22 mouse cellular contexts compared by ENCODE assay signal in the genomic region with DNA sequence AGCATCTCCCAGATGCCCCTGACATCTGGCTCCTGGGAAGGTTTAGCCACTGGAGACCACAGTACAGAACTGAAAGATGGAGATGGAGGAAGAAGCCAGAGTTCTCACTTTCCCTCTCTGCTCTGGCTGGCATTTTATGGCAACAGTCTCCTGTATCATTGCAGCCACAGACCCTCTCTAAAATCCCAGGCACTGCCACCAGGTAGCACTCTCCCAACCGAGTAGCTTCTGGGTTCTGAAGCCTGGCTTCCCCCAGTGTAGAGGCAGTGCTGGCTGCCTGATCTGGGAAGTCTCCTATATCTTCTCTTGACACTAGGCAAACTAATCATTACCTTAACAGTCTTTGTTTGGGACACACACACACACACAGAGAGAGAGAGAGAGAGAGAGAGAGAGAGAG.
"Had no signal": no experiment of that assay in that cellular context is flagged by ENCODE, and none has a peak within 500 bp of the region (broad histone marks: within the 10 kb centered on the region; RNA-seq: fewer than 3 reads in every experiment).

No protein-coding gene starts in this region.

- H3K27ac ChIP-seq: gastrocnemius, adult 2 months; heart, adult 2 months; hindbrain, embryonic 10.5 days; hindbrain, embryonic 12.5 days; hindbrain, embryonic 14.5 days; intestine, embryonic 15.5 days; left cerebral cortex, adult 2 months; limb, embryonic 10.5 days; limb, embryonic 12.5 days had no signal

- H3K27me3 ChIP-seq: hindbrain, embryonic 12.5 days; intestine, embryonic 15.5 days had no signal

- DNase-seq: gastrocnemius, adult 2 months; gastrocnemius, postnatal 14 days; gastrocnemius, postnatal 36 days; heart, adult 11 months; heart, adult 2 months; heart, postnatal 10 days; heart, postnatal 4 days; kidney, adult 18-20 months; kidney, adult 8-10 months; kidney, postnatal 10 days; kidney, postnatal 25 days; kidney, postnatal 4 days; layer of hippocampus, adult 9-11 months; liver had no signal

- H3K36me3 ChIP-seq: heart, embryonic 12.5 days; hindbrain, embryonic 10.5 days; hindbrain, embryonic 12.5 days; intestine, embryonic 15.5 days; limb, embryonic 10.5 days; limb, embryonic 12.5 days had no signal

- H3K4me3 ChIP-seq: gastrocnemius, adult 2 months; heart, adult 2 months; heart, embryonic 12.5 days; hindbrain, embryonic 10.5 days; hindbrain, embryonic 12.5 days; intestine, embryonic 15.5 days; left cerebral cortex, adult 2 months; limb, embryonic 10.5 days; limb, embryonic 12.5 days had no signal
